Mouse (Mus musculus): ENCODE results near the gene Gdf1.

Gene Gdf1

DNA sequence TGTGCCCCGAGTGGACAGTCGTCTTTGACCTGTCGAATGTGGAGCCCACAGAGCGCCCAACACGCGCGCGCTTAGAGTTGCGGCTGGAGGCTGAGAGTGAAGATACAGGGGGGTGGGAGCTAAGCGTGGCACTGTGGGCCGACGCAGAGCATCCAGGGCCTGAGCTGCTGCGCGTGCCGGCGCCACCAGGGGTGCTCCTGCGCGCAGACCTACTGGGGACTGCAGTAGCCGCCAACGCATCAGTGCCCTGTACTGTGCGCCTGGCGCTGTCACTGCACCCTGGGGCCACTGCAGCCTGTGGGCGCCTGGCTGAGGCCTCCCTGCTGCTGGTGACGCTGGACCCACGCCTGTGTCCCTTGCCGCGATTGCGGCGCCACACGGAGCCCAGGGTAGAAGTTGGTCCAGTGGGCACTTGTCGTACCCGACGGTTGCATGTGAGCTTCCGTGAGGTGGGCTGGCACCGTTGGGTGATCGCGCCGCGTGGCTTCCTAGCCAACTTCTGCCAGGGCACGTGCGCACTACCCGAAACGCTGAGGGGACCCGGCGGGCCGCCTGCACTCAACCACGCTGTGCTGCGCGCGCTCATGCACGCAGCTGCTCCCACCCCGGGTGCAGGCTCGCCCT, 1.2 kb downstream of the Gdf1 start:
- DNase-seq, result peak; percentile 76

GRCm38 (mm10) chr8:70331526-70331925, 1.9 kb downstream of the Gdf1 start:
- DNase-seq, result peak; percentile 47

DNA sequence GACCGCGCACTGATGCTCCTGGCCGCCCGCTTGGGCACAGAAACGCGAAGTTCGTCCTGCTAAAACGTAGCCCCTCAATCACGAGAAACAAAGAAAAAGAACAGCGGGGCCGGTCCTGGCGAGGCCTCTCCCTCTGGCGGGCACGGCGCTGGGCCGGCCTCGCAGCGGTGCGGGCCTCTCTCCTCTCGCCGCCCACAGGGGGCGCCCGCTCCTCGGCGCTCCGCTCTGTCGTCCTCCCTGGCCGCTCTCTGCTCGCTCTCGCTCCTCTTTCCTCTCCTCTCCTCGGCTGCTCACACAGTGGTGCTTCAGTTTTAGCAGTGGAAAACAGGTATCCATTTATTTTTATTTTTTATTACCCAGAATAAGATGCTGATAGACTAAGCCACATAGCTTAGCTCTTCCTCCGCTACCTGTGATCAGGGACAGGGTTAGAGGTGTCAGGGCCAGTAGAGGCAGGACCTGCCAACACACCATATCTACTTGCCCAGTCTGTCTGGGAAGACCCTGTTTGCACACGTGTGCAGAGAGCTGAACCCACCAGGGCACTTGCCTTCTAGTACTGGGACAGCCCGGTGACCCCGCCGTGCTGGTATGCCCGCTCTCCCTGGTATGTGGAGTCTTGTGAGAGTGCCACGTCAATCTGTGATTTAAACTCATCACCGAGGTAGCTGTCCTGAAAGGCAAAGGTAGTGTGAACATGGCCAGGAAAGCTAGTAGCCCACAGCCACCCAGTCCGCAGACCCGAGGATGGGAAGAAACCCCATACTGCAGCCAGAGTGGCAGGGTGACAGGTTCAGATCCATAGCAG, 2.7 kb downstream of the Gdf1 start:
- peak; percentile 82 for DNase-seq

DNA sequence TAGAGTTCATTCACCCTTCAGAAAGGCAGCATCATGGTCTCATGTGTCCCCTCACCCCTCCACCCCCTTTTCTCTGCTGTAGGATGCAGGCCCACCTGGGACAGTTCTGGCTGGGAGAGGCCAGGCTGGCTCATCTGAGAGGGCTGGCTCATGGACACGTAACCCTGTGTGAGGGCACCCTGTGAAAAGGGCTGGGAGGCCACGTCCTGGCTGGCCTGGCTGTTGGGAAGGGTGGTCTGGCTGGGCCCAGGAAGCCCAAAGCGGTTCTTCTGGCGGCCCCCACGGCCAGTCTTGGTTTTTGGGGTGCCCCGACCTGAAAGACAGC, 3.2 kb downstream of the Gdf1 start:
- DNase-seq, result no peak

GRCm38 (mm10) chr8:70338931-70339330, 9.3 kb downstream of the Gdf1 start:
- DNase-seq, result no peak

- no peak for DNase-seq
Measured at GRCm38 (mm10) chr8:70340659-70341058, 11.0 kb downstream of the Gdf1 start.

- DNase-seq, result no peak
Measured at GRCm38 (mm10) chr8:70342007-70342406, 12.4 kb downstream of the Gdf1 start.

DNA sequence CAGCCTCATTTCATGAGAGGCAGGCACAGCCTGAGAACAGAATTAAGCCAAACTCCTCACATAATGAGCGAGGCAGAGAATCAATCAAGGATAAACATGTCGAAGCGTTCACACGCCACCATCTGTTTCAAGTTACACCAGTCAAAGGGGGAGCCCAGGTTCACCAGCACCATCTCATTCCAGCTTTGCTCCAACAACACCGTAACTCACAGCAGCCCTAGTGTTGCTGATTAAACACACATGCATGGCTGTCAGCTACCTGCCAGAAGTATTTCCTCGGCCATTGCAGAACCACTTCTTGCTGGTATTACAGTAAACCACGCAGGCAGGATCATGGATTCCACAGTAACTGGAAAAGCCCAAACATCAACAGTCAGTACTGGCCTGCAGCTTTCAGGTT, 13.5 kb downstream of the Gdf1 start:
- DNase-seq, result no peak

DNA sequence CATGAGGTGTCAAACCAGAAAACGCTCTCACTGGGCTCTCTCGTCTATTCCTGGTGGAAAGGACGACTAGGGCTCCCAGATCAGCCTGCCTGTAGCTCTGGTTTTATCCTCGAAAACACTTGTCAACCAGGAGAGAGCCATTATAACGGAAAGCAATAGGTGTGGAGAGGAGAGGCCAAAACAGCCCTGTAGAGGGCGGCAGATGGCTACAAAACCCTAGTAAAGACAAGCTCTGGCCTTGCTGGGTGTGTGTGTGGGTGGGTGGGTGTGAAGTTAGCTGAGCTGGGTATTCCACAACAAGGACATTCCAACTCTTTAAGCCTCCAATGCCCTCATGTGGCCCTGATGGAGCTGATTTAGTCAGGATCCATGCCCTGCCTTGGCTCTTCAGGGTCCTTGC, 14.1 kb downstream of the Gdf1 start:
- no peak for DNase-seq

DNA sequence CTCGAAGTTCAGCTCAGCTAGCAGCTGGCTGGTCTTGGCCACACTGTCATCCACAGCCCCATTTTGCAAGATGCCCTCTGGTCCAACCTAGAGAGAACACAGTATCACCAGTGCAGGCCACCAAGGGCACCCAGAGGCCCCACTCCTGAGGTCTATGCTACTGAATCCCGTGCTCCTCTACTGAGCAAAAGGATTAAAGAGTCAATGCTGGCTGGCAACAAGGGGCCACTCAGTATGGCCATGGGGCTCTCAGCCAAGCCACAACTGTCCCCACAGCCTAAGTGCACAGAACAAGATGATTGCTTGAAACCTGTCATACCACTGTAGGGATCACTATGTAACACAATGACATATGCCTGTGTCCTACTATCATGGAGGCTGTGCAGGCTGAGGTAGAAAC, 14.7 kb downstream of the Gdf1 start:
- no peak for DNase-seq

DNA sequence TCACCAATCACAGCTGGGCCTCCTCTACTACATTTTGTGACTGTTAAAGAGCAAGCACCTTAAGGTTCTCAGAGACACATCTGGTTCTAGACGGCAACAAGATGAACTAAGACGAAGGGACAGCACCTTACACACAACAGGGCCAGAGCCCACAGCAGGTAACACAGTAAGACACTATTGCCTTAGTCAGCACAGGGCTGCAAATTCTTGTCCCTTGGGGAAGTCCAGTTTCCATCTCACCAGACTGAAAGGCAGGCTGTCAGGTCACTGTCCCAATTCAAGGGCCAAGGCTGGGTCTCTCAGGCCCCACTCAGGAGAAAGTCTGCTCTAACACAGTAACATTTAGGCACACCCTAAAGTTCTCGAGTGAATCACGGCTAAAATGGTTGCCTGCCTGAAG, 17.8 kb downstream of the Gdf1 start:
- no peak for DNase-seq

DNA sequence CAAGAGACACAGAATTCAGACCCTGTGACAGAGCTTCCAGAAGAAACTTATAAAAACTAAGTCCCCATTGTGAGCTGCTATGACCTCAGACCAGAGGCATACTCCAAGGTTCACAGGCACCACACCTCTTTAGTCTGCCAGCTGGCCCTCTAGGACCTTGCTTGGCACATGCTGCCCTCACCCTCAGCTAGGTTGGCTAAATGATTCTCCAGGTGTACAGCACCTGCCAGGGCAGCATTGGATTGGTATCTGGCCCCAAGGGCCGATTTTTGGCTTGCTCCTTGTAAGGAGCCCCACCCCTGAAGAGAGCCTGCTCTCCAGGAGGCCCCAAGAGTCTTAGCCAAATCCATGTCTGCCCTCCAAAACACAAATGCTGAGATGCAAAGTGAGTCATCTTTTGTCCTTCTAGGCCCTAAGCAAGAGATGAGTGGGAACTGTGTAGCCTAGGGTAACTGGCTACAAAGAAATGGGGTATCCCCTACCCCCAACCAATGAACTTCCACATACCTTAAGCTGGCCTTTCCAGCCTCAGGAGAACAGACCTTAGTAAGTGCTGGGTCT, 18.3 kb downstream of the Gdf1 start:
- DNase-seq, result no peak

DNA sequence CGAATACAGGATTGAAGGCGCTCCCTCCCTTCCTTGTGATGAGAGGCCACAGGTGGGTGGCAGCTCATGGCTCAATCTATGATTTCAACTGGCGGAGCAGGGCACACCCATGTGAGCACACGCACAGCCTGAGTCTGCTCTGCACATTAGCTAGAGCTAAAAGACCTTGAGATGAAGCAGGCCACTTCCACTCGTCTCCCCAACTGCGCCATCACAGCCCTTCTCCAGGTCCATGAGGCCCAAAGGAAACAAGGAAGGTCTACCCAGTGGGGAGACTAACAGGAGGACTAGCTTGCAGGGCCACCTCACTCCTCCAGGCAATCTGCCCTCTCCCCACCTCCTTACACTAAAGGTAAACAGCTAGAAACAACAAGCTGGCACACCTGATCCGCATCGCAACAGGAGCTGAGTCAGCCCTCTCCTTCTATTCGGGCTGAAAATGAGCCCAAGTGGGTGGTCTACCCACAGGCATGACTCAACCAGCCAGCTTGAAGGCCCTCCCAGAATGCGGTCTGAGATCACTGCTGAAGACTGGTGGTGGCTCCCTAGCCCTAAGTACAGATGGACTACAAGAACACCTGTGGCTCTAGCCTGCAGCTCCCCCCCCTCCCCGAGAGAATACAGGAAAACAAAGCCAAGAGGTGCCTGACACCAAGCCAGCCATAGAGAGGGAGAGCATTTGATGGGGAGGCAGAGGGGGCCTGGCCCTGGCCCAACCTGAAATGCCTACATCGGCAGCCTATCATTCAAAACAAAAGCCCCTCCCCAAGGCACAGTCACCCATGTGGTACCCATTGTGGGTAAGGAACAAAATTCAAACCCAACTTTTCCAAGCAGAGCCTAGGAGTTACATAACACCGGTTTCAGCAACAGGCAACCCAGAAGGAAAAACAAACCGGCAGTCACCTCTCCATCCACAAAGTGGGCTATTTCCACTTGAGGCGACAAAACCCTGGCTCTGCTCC, 21.7 kb downstream of the Gdf1 start:
- no peak for DNase-seq

- DNase-seq, result no peak
Measured at GRCm38 (mm10) chr8:70352000-70352384, 22.4 kb downstream of the Gdf1 start.

DNA sequence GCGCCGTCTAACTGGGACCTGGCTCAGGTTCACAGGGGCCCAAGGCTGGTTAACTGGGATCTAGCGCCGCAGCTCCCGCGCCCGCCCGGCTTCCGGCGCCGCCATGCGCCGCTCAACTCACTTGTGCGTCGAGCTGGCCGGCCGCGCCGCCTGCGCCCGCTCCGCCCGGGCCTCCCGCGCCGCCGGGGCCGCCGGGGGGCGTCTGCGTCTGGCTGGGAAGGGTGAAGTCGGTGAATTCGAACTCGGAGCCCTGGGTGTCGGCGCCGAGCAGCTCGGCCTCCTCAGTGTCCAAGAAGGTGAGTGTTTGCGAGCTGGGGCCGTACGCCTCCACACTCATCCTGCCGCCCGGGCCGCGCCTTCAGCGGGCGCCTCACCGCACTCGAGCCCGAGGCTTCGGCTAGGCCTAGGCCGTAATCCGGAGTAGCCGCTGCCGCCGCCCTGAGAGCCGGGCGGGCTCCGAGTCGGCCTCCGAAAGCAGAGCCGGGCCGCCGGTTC, 23.1 kb downstream of the Gdf1 start:
- DNase-seq, result no peak

DNA sequence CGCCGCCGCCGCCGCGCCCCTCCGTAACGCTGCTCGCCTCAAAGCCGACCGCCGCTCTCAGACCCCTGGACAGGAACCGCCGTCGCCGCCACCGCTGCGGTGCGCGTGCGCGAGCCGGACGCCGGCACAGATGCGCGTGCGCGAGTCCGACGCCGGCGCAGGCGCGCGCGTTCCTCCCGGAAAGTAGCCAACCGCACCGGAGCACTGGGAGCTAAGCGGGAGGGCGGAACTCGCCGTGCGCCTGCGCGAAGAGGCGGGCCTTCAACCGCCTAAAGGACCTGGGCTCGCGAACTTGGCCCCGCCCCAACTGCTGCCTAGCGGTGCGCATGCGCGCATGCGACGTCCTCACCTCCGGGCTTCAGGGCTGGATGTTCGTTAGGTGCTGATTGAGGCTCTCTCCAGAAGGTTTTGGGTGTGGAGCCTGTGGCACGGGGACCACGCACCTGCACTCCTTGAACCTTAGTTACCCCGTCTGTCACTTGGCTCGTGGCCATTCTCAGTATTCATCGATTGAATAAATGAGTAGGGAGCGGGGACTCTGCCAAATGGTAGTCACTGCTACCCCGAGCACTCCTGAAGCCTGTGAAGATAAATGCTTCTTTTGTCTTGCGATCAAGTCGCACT, 23.7 kb downstream of the Gdf1 start, which contains the start of gene Upf1:
Upf1 (minus strand) TSS at position 85 of the 624 bp plus-strand sequence.
- DNase-seq, result peak; percentile 100

DNA sequence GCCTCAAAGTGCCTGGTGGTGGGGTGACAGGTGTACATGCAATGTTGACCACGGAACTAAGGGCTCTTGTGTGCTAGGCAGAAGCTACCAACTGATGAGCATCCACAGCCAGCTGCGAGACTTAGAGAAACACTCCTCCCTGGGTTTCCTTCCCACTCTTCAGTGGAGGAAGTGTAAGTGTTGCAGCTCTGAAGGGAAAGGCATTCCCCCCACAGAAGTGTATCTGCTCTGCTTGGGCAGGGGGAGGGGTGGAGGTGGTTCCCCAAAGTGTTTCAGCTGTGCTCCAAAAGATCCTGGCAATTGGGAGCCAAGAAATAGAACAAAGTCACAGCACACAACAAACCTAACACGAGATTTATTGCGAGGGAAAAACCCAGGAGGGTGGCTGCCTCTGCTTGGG, 24.4 kb downstream of the Gdf1 start:
- DNase-seq, result no peak

DNA sequence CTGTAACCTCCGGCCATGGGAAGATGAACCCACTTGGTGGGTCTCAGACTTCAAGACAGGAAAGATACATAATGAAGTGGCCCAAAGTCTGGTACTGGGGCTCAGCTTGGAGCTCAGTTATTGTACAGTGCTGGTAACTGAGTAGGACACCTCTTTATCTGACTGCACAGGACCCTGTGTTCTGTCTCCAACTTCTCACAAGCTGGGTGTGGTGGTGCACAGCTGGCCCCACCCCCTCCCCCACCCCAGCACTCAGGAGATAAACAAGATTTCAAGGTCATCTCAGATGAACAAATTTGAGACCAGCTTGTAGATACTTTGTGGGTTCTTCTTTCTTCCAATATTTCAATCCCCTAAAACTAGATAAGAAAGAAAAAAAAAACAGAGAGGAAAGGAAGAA, 26.5 kb downstream of the Gdf1 start:
- DNase-seq, result no peak

- no peak for DNase-seq
Measured at GRCm38 (mm10) chr8:70359411-70359810, 29.8 kb downstream of the Gdf1 start.

DNA sequence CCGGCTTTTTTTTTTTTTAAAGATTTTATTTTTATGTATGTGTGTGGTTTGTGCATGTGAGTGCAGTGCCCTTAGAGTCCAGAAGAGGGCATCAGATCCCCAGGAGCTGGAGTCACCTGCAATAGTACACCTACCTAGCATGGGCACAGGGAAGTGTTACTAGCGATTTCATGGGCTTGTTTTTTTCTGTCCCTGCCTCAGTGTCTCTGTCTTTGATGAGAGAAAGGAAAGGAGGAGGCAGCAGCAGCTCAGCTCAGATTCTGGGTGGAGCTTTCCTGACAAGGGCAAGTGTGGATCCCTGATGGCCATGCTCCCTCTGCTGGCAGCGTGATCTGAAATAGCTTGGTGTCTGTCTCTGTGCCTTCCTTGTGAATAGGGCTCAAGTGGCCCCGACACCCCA, 31.2 kb downstream of the Gdf1 start:
- no peak for DNase-seq

GRCm38 (mm10) chr8:70361484-70362032, 31.9 kb downstream of the Gdf1 start:
- DNase-seq, result no peak

DNA sequence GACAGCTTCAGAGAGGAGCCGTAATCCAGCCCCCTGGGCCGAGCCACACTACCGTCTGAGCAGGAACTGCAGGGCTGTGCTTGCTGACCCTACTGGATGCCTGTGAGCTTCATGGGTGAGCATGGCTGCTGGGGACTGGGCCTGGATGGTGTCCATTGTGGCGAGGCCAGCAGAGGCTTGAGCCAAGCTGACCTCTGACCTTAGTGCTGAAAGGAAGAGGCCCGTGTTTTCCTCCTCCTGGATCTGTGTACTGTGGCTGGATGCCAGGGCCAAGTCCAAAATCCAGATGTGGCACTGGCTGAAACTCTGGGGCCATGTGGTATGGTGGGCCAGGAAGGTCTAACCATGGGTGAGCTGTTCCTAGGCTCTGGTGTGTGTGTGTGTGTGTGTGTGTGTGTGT, 34.4 kb downstream of the Gdf1 start:
- DNase-seq, result no peak

All from right cerebral cortex, postnatal 14 days (tissue).